Mouse (Mus musculus) right cerebral cortex, postnatal 4 days (tissue): Measurements from ENCODE around the gene Sult5a1.
"Not testable (repeated sequence)": the region's sequence is repeated elsewhere in the genome, so short reads cannot be mapped to it uniquely, and the experiment has no call there.

ENCODE experiments used
- DNase-seq: peaks from one replicate; pipeline ENCODE4 v3.0.0-alpha.2; 2022

Sult5a1 gene

DNA sequence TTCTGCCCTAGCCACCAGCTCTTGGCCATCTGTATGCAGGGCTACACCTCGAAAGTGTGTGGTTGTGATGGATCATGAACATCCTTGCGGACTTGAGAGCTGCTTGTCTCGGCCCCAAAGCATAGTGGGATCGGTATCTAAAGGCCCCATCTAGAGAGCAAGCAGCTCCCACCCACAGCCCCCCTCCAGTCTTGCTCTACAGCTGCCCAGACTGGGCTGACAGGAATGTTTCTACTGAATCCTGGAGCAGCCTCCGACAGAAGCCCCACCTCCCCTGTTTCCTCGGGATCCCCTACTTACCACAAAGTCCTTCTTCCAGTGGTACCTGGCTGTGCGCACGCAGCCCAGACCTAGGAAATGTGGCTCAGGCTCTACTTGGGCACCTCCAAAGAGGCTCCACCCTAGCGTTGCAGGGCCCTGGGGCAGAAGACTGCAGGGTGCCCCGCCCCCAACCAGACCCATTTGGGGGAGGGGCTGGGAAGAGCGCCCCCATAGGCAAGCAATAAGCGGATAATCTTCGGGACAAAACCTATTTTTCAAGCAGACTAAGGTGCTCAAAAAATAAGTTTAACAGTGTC, at the start of gene Sult5a1:
Gene Sult5a1 (minus strand): TSS at position 428 of the 578 bp plus-strand sequence.
- DNase-seq: no peak

DNA sequence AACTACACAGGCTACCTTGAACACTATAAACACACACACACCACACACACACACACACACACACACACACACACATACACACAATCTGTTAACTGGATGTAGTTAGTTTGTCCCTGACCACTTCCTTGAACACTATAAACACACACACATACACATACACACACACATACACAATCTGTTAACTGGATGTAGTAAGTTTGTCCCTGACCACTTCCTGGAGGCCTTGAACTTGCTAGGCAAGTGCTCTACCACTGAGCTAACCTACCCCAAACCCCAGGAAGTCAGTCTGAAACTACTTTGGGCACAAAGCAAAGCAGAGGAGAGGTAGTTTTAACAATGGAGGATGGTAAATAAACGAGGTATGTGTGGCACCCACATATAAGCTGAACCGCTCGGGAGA, 45.5 kb upstream of the Sult5a1 start:
- no peak for DNase-seq

DNA sequence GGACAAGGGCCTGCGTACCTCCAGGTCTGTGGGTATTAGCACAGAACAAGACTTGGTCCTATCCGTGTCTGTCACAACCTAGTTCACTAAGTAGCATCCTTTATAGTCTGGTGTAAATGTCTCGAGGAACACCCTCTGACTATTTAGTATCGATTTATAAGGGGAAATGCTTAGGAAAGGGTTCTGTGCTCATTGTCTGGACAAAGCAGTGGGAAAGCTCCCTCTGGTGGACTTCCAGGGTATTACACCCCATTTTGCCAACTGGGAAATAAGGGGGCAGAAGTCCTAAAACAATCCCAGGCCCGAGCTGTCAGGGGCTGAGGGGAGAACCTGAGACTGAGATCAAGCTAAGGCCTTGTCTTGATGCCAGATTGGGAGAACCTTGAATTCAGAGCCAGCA, 44.2 kb upstream of the Sult5a1 start:
- DNase-seq: peak; percentile 86

DNA sequence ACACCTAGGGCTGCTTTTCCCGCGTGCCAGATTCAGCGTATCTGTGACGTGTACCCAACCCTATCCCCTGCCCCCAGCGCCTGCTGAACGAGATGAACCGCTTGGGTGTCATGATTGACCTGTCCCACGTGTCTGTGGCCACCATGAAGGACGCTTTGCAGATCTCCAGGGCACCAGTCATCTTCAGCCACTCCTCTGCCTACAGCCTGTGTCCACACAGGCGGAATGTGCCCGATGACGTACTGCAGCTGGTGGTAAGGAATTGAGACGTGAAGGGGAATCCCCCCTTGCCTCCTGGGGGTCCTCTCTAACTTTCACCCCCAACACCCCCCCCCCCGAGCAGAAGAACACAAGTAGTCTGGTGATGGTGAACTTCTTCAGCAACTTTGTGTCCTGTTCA, 41.7 kb upstream of the Sult5a1 start:
- no peak for DNase-seq

DNA sequence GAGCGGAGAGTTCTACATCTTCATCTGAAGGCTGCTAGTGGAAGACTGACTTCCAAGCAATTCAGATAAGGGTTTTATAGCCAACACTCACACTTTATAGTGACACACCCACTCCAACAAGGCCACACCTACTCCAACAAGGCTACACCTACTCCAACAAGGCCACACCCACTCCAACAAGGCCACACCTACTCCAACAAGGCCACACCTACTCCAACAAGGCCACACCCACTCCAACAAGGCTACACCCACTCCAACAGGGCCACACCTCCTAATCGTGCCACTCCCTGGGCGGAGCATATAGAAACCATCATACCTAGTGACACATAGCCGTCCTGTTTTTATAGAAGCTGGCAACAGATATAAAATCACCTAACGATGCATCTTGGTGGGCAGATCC, 38.9 kb upstream of the Sult5a1 start:
- not testable (repeated sequence) for DNase-seq

DNA sequence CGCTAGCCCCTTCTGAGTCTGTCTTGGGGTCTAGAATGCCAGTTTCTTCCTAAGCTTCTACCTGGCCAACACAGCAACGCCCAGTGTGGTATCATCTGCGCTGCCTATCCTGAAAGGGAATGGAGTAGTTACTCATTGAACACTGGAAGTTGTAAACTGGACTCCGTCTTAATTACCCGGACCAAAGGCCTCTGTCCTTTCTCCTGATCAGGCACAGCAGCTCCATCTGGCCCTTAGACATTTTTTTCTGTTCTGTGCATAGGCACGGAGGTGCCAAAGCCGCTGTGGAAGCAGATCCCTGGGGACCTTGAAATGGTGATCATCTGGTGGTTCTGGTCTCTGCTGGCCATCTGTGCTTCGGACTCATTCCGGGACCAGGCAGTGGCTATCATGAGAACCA, 35.7 kb upstream of the Sult5a1 start:
- no peak for DNase-seq

DNA sequence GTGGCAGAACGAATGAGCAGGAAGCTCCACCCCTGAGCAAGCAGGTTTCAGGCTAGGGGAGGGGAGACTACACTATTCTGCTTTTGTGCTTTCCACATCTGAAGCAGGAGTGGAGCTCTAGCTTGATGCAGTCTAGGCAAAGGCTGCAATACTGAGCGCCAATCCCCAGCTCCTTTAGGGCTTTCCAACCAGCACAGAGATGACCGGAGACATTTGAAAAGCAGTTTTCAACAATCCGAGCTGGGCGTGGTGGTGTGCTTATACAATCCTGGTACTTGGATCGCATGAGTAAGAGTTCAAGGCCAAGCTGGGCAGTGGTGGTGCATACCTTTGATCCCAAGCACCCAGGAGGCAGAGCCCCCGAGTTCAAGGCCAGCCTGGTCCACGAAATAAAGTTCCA, 33.8 kb upstream of the Sult5a1 start:
- DNase-seq: no peak

DNA sequence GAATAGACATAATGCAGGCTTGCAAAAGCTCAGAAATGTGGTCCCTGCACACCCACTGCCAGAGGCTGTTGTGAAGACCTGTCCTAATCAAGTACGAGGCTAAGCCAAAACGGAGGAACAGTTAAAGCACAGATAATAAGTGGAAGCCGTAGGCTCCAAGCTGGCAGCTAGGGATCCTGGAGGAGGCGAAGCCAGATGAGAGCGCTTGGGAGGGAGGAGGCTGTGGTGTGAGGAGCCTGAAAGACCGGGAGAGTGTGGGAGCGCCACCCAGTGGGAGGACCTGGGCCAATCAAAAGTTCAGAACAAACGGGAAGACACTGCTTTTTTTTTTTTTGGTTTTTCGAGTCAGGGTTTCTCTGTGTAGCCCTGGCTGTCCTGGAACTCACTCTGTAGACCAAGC, 32.6 kb upstream of the Sult5a1 start:
- peak; percentile 77 for DNase-seq

DNA sequence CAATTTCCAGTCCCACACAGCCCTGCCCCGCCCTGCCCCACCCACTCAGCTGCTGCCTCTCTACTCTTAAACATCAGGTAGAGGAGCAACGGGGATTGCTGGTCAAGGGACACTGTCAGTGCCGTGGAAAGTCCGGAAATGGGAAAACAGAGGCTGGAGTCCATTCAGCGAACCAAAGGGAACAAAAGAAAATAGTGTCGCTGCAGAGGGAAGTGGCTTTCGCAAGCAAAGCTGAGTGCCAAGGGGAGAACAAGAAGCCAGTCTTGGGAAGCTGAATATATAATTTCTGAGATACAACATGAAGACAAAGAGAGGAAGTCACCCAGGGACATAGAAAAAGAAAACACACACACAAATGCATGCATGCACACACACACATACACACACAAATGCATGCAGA, 30.7 kb upstream of the Sult5a1 start:
- DNase-seq: no peak

DNA sequence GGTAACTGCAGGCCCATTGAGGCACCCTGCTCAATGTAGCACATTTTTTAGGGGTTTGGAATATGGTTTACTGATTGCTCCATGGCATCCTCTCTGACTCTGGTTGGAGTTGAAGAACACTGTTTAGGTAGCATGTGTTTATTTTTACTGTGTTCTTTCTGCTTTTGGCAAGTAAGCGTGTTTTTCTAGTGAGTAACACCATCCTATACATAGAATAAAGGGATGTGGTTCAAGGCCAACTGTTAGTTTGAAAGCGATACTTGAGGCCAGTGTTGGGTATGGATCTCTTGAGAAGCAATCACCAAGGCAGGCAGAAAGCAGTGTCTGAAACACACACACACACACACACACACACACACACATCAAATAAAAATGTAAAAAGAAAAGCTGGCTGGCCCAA, 29.9 kb upstream of the Sult5a1 start:
- DNase-seq: no peak

DNA sequence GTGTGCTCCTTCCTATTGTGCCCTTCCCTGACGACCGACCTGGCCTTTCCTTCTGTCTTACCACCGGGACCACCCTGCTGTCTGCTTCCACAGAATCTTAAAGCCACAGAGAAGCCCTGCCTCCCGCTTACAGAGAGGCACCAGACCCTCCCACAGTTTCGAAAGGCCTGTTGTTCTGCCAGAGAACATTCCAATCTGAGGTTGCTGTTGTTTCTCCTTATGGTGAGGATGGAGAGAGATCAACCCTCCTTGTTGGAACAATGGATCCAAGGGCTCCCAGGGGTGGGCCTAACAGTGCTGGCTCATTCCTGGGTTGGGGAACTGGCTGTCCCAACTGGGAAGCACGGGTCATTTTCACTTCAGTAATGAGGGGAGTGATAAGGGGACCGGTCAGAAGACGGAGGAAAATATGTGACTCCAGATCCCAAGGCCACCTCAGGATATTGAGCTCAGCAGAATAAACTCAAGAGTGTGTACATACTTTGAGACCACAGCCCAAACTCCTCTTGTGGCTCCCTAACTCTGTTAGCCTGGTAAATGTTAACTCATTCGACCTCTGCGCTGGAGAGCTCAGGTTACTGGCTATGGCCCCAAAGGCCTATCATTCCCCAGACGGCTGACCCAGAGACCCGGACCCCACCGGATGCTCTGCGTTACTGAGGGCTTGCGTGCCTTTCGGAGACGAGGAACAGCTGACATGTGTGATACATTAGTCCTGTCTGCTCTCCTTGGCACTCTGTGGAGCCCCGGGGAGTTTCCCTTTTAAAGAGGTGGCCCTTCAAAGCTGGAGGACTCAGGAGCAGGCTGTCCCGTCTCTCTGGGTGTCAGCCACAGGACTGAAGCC, 27.7 kb upstream of the Sult5a1 start, which contains the start of gene Dpep1:
Gene Dpep1 (plus strand): TSS at position 677 of the 844 bp plus-strand sequence.
- no peak for DNase-seq

DNA sequence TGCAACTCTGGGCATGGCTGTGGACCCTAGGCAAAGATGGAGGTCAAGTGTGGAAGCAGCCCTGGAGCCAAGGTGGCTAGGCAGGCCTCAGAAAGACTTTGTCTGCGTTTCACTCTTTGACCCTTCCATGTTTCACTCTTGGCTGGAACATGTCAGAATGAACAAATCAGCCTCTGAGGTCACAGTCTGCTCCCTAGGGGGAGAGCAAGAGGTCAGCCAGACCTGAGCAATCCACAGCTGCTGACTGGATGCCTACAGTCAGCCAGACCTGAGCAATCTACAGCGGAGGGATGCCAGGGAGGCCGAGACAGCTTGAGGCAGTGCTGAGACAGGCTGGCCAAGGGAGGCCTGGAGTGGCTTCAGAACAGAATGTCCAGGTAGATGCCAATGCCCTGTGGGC, 23.3 kb upstream of the Sult5a1 start:
- DNase-seq: no peak

DNA sequence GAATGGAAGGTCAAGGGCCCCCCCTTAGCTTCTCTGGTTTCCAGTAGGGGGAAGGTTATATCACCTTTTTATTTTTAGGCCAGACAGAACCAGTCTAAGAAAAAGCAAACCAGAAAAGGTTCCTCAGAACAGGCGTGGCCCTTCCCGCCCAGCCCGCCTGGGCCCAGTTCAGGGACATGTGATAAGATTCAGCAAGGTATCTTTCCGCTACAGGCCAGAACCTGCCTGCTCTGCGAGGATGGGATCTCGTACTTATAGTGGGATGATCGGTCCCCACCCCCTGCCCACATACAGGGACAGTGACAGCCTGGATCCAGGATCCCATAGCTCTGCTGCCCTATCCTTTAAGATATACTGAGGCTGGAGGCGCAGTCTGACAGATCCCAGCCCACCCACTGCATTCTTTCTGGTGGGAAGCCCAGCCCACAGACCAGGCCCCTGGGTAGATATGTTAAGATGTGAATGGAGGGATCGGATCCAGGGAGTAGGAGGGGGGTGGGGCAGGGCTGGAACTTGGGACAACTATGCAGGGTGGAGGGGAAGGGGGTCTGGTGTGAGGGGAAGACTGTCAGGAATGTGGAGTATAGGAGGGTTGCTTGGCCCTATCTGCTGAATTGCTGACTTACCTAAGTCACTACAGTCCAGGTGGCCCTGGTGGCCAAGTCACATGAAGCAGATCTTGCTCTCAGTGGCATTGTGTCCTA, 1.9 kb downstream of the Sult5a1 start:
- no peak for DNase-seq

DNA sequence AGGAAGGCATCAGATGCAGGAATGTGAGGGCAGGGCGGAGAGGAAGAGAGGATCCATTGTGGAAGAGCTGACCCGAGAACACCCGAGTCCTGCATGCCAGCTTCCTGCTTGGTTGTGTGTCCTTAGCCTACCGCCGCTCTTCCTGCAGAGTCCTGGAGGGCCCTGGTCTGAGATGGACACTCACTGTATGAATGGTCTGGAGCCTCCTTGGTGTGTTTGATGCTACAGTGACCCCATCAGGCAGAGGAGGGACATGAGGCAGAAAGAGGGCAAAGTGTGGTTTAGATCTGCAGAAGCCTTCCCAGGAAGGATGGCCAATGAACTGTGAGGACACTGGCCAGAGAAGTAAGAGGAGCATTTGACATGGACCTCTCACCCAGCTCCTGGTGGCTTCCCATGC, 2.9 kb downstream of the Sult5a1 start:
- DNase-seq: no peak

DNA sequence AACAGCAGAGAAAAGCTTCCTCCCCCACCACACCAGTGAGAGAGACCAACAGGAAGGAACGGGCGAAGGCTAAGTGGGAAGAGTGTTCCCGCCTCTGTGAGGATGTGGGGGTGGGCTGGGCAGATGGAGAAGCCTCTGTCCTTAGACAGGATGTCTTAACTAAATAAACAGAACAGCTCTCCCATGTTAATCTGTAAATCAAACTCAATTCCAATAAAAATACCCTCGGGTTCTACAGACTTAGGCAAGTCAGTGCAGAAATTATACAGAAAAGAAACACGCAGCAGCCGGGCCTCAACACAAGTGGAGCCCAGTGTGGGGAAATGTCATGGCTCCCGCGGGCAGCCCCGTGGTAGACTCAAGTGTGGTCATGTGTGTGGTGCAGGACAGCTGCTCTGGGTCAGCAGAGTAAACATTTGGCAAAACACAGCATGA, 7.4 kb downstream of the Sult5a1 start:
- no peak for DNase-seq

DNA sequence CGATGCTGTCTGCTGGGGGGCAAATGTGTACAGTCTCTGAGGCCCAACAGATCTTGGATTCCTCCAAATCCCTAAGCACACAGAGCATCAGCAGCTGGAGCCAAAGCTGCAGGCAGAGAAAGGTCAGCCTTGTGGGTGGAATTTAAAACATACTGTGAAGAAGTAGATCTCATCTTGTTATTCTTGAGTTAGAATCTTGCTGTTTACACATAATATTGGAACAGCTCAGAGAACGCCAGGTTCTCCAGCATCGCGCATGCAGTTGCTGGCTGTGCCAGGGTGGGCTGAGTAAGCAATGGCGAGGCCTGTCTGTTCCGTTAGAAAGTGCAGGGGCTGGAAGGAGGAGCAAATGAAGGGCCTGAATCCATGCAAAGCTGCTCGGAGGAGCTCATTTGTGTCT, 11.7 kb downstream of the Sult5a1 start:
- no peak for DNase-seq

DNA sequence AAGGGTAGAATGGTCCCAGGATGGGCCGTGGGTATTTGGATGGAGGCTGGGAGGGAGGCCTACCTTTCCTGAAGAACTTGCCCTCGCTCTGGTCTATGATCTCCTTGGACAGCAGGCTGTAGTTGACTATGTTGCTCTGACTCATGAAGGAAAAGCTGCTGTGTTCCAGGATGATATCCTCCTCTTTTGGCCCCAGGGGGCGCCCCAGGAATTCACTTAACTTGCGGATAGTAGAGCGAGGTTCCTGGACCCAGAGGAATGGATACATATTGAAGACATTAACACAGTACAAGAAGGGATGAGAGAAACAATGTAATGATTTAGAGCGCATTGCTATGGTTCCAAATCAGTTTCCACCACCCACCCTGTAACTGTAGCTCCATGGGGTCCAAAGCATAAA, 12.8 kb downstream of the Sult5a1 start:
- no peak for DNase-seq

DNA sequence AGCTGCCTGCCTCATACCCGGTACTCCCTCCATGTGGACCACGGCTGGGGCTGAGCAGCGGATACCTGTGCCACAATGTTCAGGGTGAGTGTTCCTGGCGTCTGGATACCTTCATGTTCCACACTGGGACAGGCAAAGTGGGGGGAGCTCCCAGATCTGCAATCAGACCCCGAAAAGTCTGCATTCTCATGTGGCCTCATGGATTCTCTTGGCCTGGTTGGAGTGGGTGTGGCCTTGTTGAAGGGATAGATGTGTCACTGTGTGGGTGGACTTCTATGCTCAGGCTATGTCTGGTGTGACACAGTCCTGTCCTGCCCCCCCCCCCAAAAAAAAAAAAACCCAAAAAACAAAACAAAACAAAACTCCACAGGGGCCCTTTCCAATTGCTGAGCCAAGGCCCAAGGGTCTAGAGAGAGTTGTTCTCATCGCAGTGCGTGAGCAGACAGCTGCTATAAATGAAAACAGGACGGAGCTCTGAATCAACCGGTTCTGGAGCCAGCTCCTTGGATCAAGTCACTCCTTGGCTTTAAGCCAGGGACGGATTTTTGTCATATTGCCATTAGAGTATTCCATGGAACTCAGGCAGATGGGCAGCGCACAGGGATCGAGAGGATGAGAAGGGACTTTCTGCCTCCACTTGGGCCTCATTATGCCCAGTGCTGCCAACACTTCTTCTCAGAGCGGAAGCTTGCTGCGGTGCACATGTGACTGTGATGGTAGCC, 16.2 kb downstream of the Sult5a1 start:
- peak; percentile 34 for DNase-seq

DNA sequence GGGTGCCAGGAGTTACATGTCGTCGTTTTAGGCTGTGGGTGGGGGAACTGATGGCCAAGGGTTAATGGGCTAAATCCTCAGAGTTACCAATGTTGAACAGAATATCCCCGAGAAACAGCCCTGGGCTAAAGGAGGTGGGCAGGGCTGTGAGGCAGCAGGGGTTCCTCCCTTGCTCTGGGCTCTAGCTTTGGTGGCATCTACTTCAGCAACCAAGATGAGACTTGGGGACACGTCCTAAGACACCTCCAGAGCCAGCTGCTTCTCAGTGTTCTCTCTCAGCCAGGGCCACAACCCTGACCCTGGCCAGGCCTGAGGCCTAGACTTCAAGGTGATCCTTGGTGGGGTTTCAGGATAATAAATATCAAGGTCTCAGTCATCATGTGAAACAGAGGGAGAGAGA, 19.4 kb downstream of the Sult5a1 start:
- no peak for DNase-seq

DNA sequence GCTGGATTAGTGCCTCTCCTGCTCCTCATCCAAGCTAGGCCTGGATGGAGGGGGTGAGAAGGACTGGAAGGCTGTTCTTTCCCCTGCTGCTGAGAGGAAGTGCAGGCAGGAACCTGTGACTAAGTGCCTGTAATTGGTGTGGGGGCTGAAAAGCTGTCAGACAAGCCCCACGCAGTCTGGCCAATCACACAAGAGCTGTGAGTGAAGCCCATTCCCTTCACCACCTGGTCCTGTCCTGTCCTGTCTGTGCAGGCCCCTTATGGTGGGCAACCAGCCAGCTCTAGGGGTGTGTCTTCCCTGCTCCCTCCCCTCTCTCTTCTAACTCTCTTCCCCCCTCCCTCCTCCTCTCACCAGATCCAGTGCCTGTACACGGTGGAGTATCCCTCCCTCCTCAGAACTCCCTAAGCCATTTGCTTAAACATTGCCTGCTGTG, 20.5 kb downstream of the Sult5a1 start:
- peak; percentile 38 for DNase-seq

DNA sequence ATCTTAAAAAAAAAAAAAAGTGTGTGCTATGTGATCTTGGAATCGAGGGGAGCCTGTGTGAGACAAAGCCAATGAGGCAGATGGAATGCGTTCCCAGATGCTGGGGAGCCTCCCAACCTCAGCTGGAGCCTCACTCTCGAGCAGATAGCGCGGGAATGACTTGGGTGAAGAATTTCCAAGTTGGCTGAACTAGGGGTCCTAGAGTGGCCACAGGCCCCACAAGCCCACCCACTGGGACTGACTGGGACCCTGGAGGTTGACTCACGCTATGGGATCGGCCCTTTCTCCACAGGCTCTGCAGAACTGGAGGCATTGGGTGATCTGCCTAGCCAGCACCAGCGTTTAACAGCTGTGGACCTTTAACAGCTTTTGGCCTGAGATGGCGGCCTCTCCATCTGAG, 21.8 kb downstream of the Sult5a1 start:
- DNase-seq: no peak

DNA sequence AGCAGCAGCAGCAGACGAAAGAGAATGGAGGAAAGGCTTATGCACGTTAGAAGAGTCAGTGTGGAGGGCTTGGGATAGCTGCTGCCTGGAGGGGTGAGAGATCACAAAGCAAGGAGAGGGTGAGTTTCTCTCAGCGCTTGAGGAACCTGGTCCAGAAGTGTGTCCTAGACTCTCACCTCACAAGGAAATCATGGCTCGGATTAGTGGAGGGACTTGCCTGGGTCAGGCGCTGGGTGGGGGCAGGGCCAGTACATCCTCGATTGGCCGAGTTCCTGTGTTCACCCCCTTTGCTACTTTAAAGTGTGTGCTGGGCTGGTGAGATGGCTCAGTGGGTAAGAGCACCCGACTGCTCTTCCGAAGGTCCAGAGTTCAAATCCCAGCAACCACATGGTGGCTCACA, 22.3 kb downstream of the Sult5a1 start:
- DNase-seq: no peak

DNA sequence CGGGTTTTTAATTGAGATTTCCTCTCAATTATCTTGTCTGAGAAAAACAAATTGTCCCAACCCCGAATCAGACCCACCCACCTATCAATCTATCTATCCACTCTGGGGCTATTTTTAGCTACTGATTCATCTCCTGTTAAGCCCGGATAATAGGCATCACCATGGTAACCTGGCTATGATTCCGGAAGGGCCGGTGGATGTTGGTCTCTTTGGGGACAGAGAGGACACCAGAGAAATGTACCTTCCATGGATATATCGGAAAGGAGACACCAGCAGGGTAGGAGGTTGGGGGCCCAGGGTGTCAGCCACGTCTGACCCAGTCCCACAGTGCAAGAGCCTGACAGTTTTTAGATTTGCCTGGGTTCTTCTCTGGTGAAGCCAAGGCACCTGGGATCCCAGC, 22.7 kb downstream of the Sult5a1 start:
- no peak for DNase-seq
